Mouse (Mus musculus) E14TG2a.4 (cell line): ENCODE data around the gene Sema6d.

Experiments used
- CTCF ChIP-seq: conservative IDR thresholded peaks from 2 replicates; pipeline ENCODE4 v1.5.1; 2014; ENCODE audit warnings: low read length
- NANOG ChIP-seq: IDR thresholded peaks from 2 replicates; pipeline ENCODE4 v1.6.1; 2014; ENCODE audit warnings: borderline replicate concordance, low read length, mixed read lengths

- TF ChIP-seq CTCF (no peak), NANOG (no peak)
Observed at GRCm38 (mm10) chr2:124641194-124641558, 551.4 kb downstream of the Sema6d start.
